Mouse (Mus musculus) neural tube, embryonic 12.5 days (tissue): ENCODE results near the gene Plagl1. TPM values are rescaled to one million over a fixed set of nuclear protein-coding genes. Genes with fewer than 3 reads are reported as not detected.

Source experiments
- ATAC-seq: fragments of 200-750 bp; cut with Nextera tagmentation; 2 replicates; pipeline ENCODE4 v1.8.0; 2017; ENCODE audit warnings: low read depth, mild to moderate bottlenecking, moderate TSS enrichment, moderate library complexity; ENCODE audit not compliant: low FRiP score
- H3K27ac ChIP-seq: fragments of 300-500 bp; sonication (generic); 2 replicates; pipeline ENCODE4 v1.5.1; 2016
- H3K27me3 ChIP-seq: fragments of 300-500 bp; sonication (generic); replicated peaks from 2 replicates; pipeline ENCODE4 v1.6.1; 2016; ENCODE audit warnings: mild to moderate bottlenecking
- H3K36me3 ChIP-seq: fragments of 300-500 bp; sonication (generic); 2 replicates; pipeline ENCODE4 v1.6.1; 2016; ENCODE audit warnings: mild to moderate bottlenecking
- H3K4me1 ChIP-seq: fragments of 300-500 bp; sonication (generic); 2 replicates; pipeline ENCODE4 v1.6.1; 2016
- H3K4me2 ChIP-seq: fragments of 300-500 bp; sonication (generic); replicated peaks from 2 replicates; pipeline ENCODE4 v1.6.1; 2016; ENCODE audit warnings: mild to moderate bottlenecking
- H3K4me3 ChIP-seq: fragments of 300-500 bp; sonication (generic); 2 replicates; pipeline ENCODE4 v1.5.1; 2016
- H3K9ac ChIP-seq: fragments of 300-500 bp; sonication (generic); 2 replicates; pipeline ENCODE4 v1.6.1; 2016; ENCODE audit warnings: mild to moderate bottlenecking
- H3K9me3 ChIP-seq: fragments of 300-500 bp; sonication (generic); 2 replicates; pipeline ENCODE4 v1.6.1; 2016; ENCODE audit warnings: mild to moderate bottlenecking
- WGBS: fragments of 180-500 bp; shearing (Covaris S2); methylation state at CpG from one replicate; pipeline ENCODE4 v1.1.7; 2016; 5-methylcytosine and 5-hydroxymethylcytosine counted together
- polyA plus RNA-seq: library from polyadenylated mRNA; unstranded; fragments of >200 nt; fragmentation: Nextera tagmentation; extraction: Ambion mirVana; gene quantifications from 2 replicates; pipeline ENCODE4 v1.2.1, GENCODE M21; 2016

Plagl1 gene
- polyA plus RNA-seq, 1 experiment from 2014 or later = 83.7 TPM

DNA sequence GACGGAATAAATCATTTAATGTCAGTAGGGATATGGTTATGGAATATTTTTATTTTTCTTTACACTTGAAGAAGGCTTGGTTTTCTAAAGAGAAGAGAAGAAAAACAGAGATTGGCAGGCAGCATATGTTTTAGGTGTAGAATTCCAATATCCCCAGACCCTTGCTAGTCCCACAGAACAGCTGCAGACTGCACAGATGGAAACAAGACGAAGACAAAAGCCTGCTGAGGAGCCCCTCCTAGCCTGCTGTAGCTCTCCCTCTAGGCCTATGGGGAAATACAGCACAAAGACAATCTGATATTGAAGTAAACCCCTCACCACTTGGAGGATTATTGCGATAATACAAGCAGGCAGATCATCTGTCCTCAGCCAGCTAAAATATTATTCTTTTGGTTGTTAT lies 90.1 kb downstream of the Plagl1 start:
- no peaks in the 10 kb centered on the region for H3K36me3 ChIP-seq
- H3K9ac ChIP-seq = no peak overlapping the region
- no peak overlapping the region for H3K4me3 ChIP-seq
- H3K9me3 ChIP-seq = no peaks in the 10 kb centered on the region
- no peaks in the 10 kb centered on the region for H3K4me1 ChIP-seq
- 76% methylated on average over 3 of the region's 3 CpGs for WGBS
- no peak overlapping the region for H3K4me2 ChIP-seq
- no peak overlapping the region for H3K27ac ChIP-seq
- ATAC-seq = no peak
- no peaks in the 10 kb centered on the region for H3K27me3 ChIP-seq

DNA sequence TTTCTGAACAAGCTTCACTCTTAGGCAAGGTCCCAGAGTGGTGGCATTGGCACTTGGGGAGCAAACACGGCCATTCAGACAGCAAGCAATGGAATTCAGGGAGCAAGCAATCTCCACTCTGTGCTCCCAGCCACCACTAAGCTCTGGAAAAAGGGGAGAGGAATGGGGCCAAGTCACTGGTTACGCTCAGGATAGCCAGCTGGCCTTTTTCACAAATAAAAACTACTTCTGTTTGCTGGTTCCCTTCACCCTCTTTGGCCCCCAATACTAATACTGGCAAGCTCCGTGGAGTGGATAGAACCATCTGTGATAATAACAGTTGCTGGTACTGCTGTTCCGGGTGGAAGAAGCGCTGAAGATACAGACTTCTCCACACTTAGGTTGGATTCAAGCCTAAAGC lies 91.0 kb downstream of the Plagl1 start:
- no peaks in the 10 kb centered on the region for H3K9me3 ChIP-seq
- H3K4me2 ChIP-seq = no peak overlapping the region
- no peak overlapping the region for H3K4me3 ChIP-seq
- no peaks in the 10 kb centered on the region for H3K4me1 ChIP-seq
- ATAC-seq = no peak
- H3K36me3 ChIP-seq = no peaks in the 10 kb centered on the region
- no peak overlapping the region for H3K9ac ChIP-seq
- H3K27ac ChIP-seq = no peak overlapping the region
- 85% methylated on average over 5 of the region's 5 CpGs for WGBS
- no peaks in the 10 kb centered on the region for H3K27me3 ChIP-seq

- Histone ChIP-seq H3K4me3 (no peak overlapping the region), H3K27ac (no peak overlapping the region), H3K9ac (no peak overlapping the region), H3K4me1 (no peaks in the 10 kb centered on the region), H3K4me2 (no peak overlapping the region), H3K9me3 (no peaks in the 10 kb centered on the region), H3K36me3 (no peaks in the 10 kb centered on the region), H3K27me3 (no peaks in the 10 kb centered on the region)
- 77% methylated on average over 4 of the region's 4 CpGs for WGBS
- ATAC-seq = no peak
Observed at GRCm38 (mm10) chr10:13152811-13153364, 92.6 kb downstream of the Plagl1 start.

- no peak overlapping the region for H3K4me2 ChIP-seq
- no peak overlapping the region for H3K27ac ChIP-seq
- ATAC-seq = no peak
- H3K27me3 ChIP-seq = no peaks in the 10 kb centered on the region
- 85% methylated on average over 5 of the region's 5 CpGs for WGBS
- no peak overlapping the region for H3K9ac ChIP-seq
- no peaks in the 10 kb centered on the region for H3K36me3 ChIP-seq
- H3K9me3 ChIP-seq = no peaks in the 10 kb centered on the region
- no peak overlapping the region for H3K4me3 ChIP-seq
- no peaks in the 10 kb centered on the region for H3K4me1 ChIP-seq
Observed at GRCm38 (mm10) chr10:13155377-13155776, 95.1 kb downstream of the Plagl1 start.

GRCm38 (mm10) chr10:13160913-13161312 lies 100.6 kb downstream of the Plagl1 start:
- Histone ChIP-seq H3K4me1 (no peaks in the 10 kb centered on the region), H3K27ac (no peak overlapping the region), H3K9ac (no peak overlapping the region), H3K4me2 (no peak overlapping the region), H3K4me3 (no peak overlapping the region), H3K27me3 (no peaks in the 10 kb centered on the region), H3K9me3 (0 out of 2 replicates have a peak, but pooled peaks cover 4% of the 10 kb centered on the region), H3K36me3 (no peaks in the 10 kb centered on the region)
- 93% methylated on average over 4 of the region's 4 CpGs for whole genome bisulfite sequencing
- no peak for ATAC-seq

DNA sequence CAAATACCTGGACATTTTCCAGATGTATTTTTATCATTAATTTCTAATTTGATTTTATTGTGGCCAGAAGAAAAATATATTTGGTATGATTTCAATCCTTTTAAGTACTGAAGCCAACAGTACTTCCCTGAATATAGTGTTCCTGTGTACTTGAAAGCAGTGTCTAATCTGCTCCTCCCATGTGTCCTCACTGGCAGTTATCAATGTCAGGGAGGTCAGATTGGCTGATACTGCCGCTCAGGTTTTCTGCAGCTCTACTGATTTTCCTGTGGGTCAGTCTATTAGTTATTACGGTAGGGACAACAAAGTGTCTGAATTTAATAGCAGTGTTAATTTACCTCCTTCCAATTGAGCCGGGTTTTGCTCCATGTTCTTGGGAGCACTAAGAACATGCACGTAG lies 101.7 kb downstream of the Plagl1 start:
- Histone ChIP-seq H3K4me1 (no peaks in the 10 kb centered on the region), H3K4me2 (no peak overlapping the region), H3K27me3 (no peaks in the 10 kb centered on the region), H3K27ac (no peak overlapping the region), H3K4me3 (no peak overlapping the region), H3K9ac (no peak overlapping the region), H3K36me3 (no peaks in the 10 kb centered on the region), H3K9me3 (0 out of 2 replicates have a peak, but pooled peaks cover 4% of the 10 kb centered on the region)
- no peak for ATAC-seq
- 91% methylated on average over 4 of the region's 4 CpGs for WGBS

- H3K9ac ChIP-seq = no peak overlapping the region
- no peaks in the 10 kb centered on the region for H3K36me3 ChIP-seq
- ATAC-seq = no peak
- 0 out of 2 replicates have a peak, but pooled peaks cover 4% of the 10 kb centered on the region for H3K9me3 ChIP-seq
- peaks cover 9% of the 10 kb centered on the region; the same call in 1 of the 2 replicates for H3K4me1 ChIP-seq
- no peak overlapping the region for H3K4me2 ChIP-seq
- WGBS = 95% methylated on average over 5 of the region's 5 CpGs
- no peak overlapping the region for H3K4me3 ChIP-seq
- H3K27ac ChIP-seq = no peak overlapping the region
- no peaks in the 10 kb centered on the region for H3K27me3 ChIP-seq
Observed at GRCm38 (mm10) chr10:13168461-13168860, 108.2 kb downstream of the Plagl1 start.

- WGBS = 58% methylated on average over 12 of the region's 12 CpGs
- Histone ChIP-seq H3K27me3 (no peaks in the 10 kb centered on the region), H3K9me3 (no peaks in the 10 kb centered on the region), H3K27ac (no peak overlapping the region), H3K36me3 (0 out of 2 replicates have a peak, but pooled peaks cover under 1% of the 10 kb centered on the region), H3K4me3 (no peak overlapping the region), H3K9ac (no peak overlapping the region), H3K4me2 (no peak overlapping the region), H3K4me1 (peaks cover 9% of the 10 kb centered on the region; the same call in 1 of the 2 replicates)
- ATAC-seq = no peak
Observed at GRCm38 (mm10) chr10:13170739-13171448, 110.6 kb downstream of the Plagl1 start.

- Histone ChIP-seq H3K9ac (no peak overlapping the region), H3K4me2 (no peak overlapping the region), H3K36me3 (peaks cover 6% of the 10 kb centered on the region), H3K4me1 (peaks cover 9% of the 10 kb centered on the region; the same call in 1 of the 2 replicates), H3K27me3 (no peaks in the 10 kb centered on the region), H3K9me3 (no peaks in the 10 kb centered on the region), H3K27ac (no peak overlapping the region), H3K4me3 (no peak overlapping the region)
- 76% methylated on average over 2 of the region's 2 CpGs for WGBS
- ATAC-seq = no peak
Observed at GRCm38 (mm10) chr10:13171461-13171860, 111.2 kb downstream of the Plagl1 start.

GRCm38 (mm10) chr10:13172798-13173221 lies 112.5 kb downstream of the Plagl1 start:
- H3K36me3 ChIP-seq = peaks cover 18% of the 10 kb centered on the region
- no peak overlapping the region for H3K4me2 ChIP-seq
- no peak for ATAC-seq
- H3K9me3 ChIP-seq = no peaks in the 10 kb centered on the region
- H3K27me3 ChIP-seq = no peaks in the 10 kb centered on the region
- H3K4me1 ChIP-seq = peaks cover 9% of the 10 kb centered on the region; the same call in 1 of the 2 replicates
- no peak overlapping the region for H3K27ac ChIP-seq
- H3K4me3 ChIP-seq = no peak overlapping the region
- H3K9ac ChIP-seq = no peak overlapping the region
- 68% methylated on average over 10 of the region's 10 CpGs for WGBS

DNA sequence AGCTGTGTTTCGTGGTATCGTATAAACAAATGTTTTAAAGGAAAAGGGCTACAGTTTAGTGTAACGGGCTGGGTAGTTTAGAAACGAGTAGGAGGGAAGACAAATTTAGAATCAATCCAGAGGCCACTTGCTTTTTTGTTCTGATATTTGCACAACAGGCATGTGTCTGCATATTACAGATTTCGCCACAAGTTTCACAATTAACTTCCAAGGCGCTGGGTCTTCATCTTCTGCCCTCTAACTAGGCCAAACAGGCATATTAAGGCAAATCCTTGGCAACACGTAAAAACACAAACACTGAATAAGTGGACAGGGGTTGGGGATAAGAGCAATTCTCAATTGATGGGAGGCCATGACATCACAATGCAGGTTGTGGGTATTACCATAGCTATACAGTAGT lies 115.6 kb downstream of the Plagl1 start:
- Histone ChIP-seq H3K4me2 (no peak overlapping the region), H3K27me3 (no peaks in the 10 kb centered on the region), H3K27ac (no peak overlapping the region), H3K4me1 (peaks cover 8% of the 10 kb centered on the region; the same call in 1 of the 2 replicates), H3K9me3 (no peaks in the 10 kb centered on the region), H3K4me3 (no peak overlapping the region), H3K9ac (no peak overlapping the region), H3K36me3 (peaks cover 48% of the 10 kb centered on the region)
- 91% methylated on average over 7 of the region's 7 CpGs for WGBS
- ATAC-seq = no peak

- H3K4me3 ChIP-seq = no peak within 1 kb of the TSS
- no peak for ATAC-seq
- H3K9ac ChIP-seq = no peak within 1 kb of the TSS
- no peaks in the 10 kb centered on the region for H3K27me3 ChIP-seq
- H3K4me2 ChIP-seq = no peak within 1 kb of the TSS
- no peaks in the 10 kb centered on the region for H3K9me3 ChIP-seq
- 63% methylated on average over 7 of the region's 7 CpGs for WGBS
- H3K4me1 ChIP-seq = no peaks in the 10 kb centered on the region
- H3K27ac ChIP-seq = no peak within 1 kb of the TSS
- H3K36me3 ChIP-seq = peaks cover 69% of the 10 kb centered on the region
Observed at GRCm38 (mm10) chr10:13177973-13178624, 117.8 kb downstream of the Plagl1 start, which contains the start of gene Zc2hc1b. TSS of gene Zc2hc1b (minus strand) at chr10:13178023.
